Mouse (Mus musculus) forelimb bud, embryonic 11.5 days (tissue): Measurements from ENCODE around the gene Fuca1.

Experiments
- DNase-seq: peaks from one replicate; pipeline ENCODE4 v3.0.0-alpha.2; 2012; ENCODE audit warnings: low read depth, low spot score

Fuca1 gene

DNA sequence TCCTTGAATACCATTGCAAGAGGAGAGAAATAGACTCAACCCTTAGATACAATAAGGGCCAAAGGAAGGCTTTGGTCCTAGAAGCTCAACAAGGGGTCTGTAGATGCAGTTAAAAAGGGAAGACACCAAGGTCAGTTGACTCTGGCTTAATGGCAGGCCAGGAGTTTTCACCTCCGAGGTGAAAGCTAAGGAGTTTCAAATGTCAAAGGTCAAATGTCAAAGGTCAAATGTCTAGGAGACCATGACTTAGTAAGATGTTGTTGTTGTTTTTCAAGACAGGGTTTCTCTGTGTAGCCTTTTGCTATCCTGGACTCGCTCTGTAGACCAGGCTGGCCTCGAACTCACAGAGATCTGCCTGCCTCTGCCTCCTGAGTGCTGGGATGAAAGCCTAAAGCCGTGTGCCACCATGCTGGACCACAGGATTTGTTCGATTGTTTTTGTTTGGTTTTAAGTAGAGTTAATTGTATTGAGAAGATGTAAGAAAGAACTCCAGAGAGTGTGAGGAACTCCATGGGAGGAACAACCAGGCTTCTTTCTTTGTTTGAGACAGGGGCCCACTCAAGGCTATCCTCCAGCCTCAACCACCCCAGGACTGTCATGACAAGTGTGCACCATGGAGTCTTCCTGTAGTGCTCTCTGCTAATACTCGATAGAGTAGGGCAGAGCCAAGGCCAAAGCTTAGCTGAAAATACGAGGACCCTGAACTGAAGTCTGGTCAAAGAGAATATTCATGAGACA is 31.2 kb upstream of the Fuca1 start:
- no peak for DNase-seq

DNA sequence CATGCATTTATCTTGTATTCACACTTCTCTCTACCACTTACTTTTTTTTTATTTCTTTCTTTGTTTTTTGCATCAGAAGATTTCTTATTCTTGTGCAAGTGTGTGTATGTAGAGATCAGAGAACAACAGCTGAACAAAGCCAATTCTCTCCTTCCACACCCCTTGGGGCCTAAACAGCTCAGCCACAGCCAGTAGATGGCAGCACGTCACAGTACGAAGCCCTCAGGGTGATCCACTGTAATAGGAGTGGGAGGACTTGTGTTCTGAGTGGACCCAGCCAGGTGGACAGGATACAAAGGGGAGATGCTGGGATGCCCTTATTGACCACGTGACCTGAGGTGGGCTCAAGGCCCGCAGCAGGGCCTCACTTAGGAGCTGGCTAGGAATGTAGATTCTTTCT is 30.7 kb upstream of the Fuca1 start:
- DNase-seq, result peak; percentile 68

- no peak for DNase-seq
Observed at GRCm38 (mm10) chr4:135891539-135891938, 29.0 kb upstream of the Fuca1 start.

GRCm38 (mm10) chr4:135892884-135893283 is 27.7 kb upstream of the Fuca1 start:
- DNase-seq, result no peak

GRCm38 (mm10) chr4:135895071-135895571 is 25.4 kb upstream of the Fuca1 start, which contains the start of gene Cnr2:
Cnr2 (plus strand) TSS chr4:135895394.
- DNase-seq, result no peak

DNA sequence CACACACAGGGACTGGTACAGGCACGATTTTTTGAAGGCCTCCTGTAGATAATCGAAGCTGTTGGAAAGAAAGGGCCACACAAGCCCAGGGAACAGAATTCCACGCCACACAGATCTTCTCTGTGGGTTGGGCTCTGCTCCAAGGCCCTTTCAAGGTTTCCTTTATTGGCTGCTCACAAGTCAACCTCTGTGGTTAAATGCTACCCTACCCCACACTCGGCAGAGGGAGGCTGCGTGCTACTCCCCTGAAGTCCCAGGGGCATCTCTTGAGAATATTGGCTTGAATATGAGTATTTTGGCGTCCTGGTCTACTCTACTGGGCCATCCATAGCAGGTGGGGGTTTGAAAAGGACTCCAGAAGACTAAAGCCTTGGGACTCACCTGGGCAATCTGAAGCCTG is 24.4 kb upstream of the Fuca1 start:
- no peak for DNase-seq

DNA sequence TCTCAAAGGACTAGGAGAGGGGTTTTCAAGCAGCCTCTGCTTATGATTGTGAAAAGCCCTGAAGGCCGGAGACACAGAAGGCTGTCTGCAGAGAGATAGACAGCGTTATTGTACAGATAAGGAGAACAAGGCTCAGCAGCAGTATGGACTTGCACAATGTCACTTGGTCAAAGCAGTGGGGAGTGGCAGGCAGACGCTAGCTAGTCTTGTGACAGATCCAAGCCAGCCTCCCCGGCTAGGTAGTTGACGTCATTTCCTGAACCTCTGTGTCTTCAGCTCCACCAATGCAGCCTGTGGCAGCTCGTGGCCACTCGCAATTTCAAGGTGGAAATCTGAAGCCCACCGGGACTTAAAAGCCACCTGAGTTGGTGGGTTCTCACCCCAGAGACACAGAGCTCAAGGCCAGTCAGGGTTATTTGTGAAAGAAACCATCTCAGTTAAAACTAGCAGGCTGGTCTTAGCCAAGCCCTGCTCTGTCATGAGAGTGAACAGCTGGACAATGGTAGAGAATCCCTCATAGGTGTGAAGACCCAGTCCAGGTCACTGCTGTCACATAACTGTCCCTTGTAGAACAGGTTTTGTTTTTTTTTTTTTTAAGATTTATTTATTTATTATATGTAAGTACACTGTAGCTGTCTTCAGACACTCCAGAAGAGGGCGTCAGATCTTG is 22.0 kb upstream of the Fuca1 start:
- no peak for DNase-seq

GRCm38 (mm10) chr4:135899050-135899448 is 21.5 kb upstream of the Fuca1 start:
- DNase-seq, result no peak

- DNase-seq, result no peak
Observed at GRCm38 (mm10) chr4:135900008-135900407, 20.5 kb upstream of the Fuca1 start.

DNA sequence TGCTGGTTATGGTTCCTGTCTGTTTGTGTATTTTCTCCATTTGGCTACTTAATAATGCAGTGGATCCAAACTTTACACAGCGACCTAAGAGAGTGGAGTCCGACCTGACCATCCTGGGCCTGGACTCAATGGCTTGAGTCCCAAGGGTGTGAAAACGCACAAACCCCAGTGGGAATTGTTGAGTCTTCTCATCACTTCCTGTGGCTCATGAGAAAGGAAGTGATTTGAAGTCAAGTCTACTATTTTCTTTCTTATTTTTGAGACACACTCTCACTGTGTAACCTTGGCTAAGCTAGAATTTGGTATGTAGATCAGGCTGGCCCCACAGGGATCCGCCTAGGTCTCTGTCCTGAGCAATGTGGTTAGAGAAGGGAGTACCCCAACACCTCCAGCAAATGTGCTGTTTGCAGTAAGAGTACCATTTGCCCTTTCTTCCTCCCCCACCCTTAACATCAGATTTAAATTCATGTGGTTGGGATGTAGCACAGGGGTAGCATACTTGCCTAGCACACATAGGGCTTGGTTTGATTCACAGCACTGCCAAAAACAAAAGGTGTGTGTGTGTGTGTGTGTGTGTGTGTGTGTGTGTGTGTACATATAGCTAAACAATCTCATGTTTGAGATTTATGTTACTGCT is 17.8 kb upstream of the Fuca1 start:
- DNase-seq, result no peak

DNA sequence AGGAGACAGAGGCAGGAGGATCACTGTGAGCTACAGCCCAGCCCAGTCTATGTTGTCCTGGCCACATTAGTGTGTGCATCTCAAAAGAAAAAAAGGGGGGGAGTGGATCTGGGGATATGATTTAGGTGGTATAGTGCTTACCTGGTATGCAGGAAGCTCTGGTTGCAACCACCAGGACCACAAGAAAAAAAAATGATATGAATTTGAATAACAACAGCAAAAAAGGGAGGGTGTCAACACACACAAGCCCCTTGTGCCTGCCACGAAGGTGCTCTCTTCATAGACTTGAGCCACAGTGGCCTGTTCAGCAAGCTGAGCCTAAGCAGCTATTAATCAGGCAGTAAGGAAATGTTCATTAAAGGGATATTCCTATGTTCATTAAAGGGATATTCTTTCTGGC is 15.7 kb upstream of the Fuca1 start:
- DNase-seq, result no peak

DNA sequence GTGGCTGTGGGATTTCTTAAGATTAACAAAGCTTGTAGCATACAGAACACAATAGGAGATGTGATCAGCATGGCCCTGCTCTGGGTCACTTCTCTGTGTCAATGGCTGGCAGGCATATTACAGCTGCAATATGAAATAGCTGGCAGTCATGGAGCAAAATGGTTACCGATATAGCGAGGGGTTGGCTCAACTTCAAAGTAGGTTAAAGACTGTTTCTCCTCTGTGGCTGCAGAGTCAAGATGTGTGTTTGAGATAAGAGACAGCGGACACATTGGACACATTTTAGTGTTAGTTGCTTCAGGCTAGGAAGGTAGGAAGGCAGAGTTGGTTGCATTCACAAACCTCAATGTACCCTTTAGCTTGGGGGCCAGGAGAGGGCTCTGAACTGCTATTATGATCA is 13.9 kb upstream of the Fuca1 start:
- no peak for DNase-seq

- DNase-seq, result no peak
Observed at GRCm38 (mm10) chr4:135909326-135910066, 11.0 kb upstream of the Fuca1 start.

- no peak for DNase-seq
Observed at GRCm38 (mm10) chr4:135911531-135911930, 9.0 kb upstream of the Fuca1 start.

GRCm38 (mm10) chr4:135912164-135912563 is 8.4 kb upstream of the Fuca1 start:
- no peak for DNase-seq

DNA sequence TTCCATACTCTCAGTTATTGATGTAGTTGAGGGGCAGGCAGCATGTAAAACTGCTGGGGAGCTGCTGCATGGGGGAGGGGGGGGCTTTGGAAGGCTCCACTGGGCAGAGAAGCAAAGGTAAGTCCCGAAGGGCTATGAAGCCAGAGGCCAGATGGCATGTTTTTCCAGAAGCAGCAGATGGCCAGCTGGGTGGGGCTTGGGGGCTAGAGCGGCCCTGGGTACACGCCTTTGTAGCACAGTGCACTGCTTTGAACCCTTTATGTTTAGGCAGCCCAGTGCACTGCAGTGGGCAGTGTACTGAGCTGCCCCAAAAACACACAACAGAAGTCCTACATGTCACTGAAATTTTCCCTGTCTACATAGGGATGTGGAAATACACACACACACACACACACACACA is 7.7 kb upstream of the Fuca1 start:
- no peak for DNase-seq

DNA sequence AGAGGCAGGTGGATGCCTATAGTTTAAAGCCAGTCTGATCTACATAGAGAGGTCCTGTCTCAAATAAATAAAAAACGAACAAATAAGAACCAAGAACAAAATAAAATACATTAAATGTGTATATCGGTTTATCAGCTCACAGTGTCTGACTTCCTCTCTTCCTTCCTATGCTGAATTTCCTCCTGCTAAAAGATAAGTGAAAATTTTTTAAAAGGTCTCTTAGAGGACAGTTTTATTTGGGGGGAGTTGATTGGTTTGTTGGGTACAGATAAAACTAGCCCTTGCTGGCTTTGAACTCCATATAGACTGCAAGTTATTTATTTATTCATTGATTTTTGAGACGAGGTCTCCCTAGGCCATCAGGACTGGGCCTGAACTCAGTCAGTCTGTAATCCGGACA is 7.1 kb upstream of the Fuca1 start:
- DNase-seq, result no peak

DNA sequence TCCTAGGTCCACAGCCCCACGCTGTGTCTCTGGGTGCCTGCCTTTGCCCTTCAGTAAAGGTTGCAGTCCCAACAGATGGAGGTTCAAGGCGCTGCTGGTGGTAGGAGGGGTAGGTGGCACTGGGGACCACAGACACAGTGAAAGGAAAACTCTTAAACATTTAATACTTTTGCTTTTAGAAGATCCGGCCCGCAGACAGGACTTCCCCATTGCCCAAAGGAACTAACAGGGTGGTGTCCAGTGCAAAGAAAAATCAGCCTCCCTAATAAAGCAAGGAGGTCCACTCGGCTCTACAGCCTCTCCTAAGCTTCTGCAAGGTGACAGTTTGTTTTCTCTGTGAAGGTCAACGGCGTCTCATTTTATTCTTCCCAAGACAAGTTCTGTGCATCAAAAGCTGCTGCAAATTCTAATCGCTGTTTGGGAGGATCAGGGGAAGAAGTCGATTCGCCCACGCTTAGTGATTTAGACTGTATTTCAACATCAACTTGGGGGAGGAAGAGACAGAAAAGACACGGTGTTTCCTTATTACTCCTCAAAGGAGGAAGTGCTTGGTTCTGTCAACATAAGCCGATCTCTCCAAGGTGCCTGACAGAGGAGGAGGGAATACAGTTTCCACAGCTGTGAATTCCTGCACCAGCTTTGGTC is 1.8 kb upstream of the Fuca1 start:
- no peak for DNase-seq

DNA sequence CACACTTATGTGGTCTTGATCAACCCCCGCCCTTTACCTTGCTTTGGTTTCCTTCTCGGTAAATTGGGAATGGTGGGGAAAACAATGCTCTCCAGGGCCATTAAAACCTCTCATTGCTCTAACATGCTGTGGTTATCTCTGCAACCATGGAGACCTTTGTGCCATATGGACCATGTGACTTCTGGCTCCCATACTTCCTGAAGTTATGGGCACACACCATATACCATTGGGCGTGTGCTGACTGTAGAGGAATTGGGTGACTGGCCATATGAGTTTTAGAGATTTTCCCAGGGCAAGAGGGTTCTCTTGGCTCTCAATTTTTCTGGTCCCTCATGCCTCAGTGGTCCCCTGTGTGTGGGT is 1.3 kb upstream of the Fuca1 start:
- no peak for DNase-seq

DNA sequence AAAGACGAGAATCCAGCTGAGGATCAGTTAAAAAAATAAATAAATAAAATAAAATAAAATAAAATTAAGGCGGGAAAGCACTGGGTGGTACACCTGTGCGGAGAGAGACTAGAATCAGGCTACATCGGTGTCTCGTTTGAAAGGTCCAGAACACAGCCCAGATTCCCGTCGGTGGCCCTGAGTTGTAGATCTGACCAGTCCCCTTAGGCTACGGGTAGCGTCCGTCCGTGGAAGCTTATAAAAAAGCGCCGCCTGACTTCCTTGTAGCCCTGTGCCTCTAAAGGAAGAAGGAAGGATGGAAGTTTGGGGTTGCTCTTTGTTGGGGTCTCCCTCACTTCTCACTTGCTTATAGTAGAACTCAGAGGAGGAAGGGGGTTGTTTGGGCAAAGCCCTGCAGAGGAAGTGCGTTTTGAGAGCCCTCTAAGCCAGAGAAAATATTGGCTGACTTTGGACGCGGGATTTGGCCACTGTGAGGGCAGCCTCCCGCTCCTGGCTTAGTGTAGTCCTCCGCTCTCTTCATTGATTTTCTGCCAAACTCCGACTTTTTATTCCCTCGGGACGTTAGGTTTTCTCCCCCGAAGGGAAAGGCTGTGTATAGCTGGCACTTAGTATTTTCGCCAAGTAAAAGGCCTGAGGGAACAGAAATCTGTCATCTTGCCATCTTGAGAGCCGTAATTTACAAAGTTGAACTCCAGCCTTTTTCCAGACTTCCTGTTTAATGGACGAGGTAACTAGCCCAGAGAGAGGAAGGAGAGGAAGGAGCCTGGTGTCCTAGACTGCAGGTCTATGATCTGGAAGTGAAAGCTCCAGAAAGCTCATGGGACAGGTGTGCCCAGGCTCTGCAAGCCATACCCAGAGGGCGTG is 954 bp downstream of the Fuca1 start:
- DNase-seq, result peak; percentile 16

GRCm38 (mm10) chr4:135922190-135922589 is 1.7 kb downstream of the Fuca1 start:
- DNase-seq, result no peak
